Mouse (Mus musculus): ENCODE measurements at regions not wholly inside any gene's neighbourhood (a gene's known extent, or its start where the extent isn't known, plus 50 kb on each side); places are given as distances from the start of the nearest gene placed in this dataset.
A peak's percentile ranks its signal among the peaks of the same experiment; 100 is the strongest.
"Not testable (repeated sequence)": the region's sequence is repeated elsewhere in the genome, so short reads cannot be mapped to it uniquely, and the experiment has no call there.

DNA sequence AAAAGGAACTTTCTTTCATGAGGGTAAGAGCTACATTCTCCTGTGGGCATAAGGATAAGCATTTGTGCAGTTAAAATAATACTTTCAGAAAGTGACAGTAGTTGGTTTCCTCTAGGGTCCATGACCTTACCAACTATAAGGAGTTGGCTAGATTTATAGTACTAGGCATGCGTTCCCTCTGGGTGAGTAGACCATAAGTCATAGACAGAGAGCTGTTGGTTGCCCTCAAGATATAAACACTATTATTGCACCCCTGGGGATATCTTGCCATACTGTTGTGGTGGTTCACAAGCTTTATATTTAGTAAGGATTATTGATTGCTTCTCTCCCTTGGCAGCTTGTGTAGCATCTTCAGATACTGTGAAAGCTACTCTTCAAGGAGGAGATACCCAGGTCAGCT is 223.6 kb downstream of the Cd47 start:
- no peak overlapping the region for H3K4me2 ChIP-seq (replicated peaks)
- no peak overlapping the region for H3K9ac ChIP-seq
- H3K36me3 ChIP-seq = no peaks in the 10 kb centered on the region
- ATAC-seq = no peak
- H3K27ac ChIP-seq = no peak overlapping the region
- no peak overlapping the region for H3K4me3 ChIP-seq (replicated peaks)
- no peaks in the 10 kb centered on the region for H3K27me3 ChIP-seq (replicated peaks)
- no peaks in the 10 kb centered on the region for H3K4me1 ChIP-seq (replicated peaks)
- 91% methylated on average over 1 of the region's 1 CpGs for WGBS
- no peaks in the 10 kb centered on the region for H3K9me3 ChIP-seq

DNA sequence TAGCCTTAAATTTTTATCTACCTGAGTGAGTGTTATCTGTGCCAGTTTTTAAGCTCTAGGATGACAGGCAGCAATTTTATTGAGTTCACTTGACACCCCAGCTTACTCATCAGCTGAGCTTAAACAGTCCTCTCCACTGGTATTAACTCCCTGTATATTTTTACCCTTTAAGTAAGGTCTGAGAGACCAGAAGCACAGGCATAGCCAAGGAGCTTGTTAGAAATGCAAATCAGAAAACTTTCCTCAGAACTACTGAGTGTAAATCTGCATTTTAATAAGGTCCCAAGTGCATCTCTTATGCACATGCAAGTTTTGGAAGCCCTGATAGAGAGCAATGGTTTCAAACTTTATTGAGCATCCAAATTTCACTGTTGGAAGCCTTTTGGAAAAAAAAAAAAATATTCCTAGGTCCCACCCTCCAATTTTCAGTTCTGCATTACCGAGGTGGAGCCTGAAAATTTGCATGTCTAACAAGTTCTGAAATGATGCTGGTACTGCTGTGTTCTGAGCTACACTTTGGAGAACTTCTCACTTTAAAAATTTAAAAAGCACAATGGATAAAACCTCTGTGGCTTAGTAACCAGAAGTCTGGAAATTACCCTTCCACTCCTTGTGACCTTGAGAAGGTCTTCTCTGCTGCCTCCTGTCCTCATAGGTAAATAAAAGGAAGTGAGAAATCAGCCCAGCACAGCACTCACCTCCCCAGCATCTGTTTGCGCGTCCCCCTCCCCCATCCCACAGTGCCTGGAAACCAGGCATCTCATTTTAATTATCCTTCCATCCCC is 226.0 kb downstream of the Cd47 start:
- ATAC-seq = no peak

DNA sequence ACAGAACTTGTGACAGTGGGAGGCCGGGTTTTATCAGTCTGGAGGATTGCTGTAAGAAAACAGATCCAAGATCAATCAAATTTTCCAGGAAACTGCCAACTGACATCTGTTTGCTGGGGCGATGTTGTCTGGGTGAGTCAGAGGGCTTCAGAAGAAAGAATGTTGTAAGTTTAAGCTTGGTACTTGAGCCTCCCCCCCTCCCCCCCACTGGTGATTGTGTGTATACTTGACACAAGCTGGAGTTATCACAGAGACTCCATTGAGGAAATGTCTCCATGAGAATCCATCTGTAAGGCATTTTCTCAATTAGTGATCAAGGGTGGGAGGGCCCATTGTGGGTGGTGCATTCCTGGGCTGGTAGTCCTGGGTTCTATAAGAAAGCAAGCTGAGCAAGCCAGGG is 226.9 kb downstream of the Cd47 start:
- no peaks in the 10 kb centered on the region for H3K9me3 ChIP-seq
- H3K36me3 ChIP-seq = no peaks in the 10 kb centered on the region
- H3K27me3 ChIP-seq (replicated peaks) = no peaks in the 10 kb centered on the region
- H3K4me3 ChIP-seq (replicated peaks) = no peak overlapping the region
- ATAC-seq = no peak
- H3K27ac ChIP-seq = no peak overlapping the region
- WGBS = 17% methylated on average over 2 of the region's 2 CpGs
- no peak overlapping the region for H3K4me2 ChIP-seq (replicated peaks)
- H3K9ac ChIP-seq = no peak overlapping the region
- H3K4me1 ChIP-seq (replicated peaks) = no peaks in the 10 kb centered on the region

More for the DNA sequence above, 226.0 kb downstream of the Cd47 start:
- Histone ChIP-seq H3K27ac (no peak overlapping the region), H3K9me3 (no peaks in the 10 kb centered on the region), H3K4me1 (replicated peaks) (no peaks in the 10 kb centered on the region), H3K36me3 (no peaks in the 10 kb centered on the region), H3K4me3 (replicated peaks) (no peak overlapping the region), H3K9ac (no peak overlapping the region), H3K4me2 (replicated peaks) (no peak overlapping the region), H3K27me3 (replicated peaks) (no peaks in the 10 kb centered on the region)
- 20% methylated on average over 3 of the region's 3 CpGs for WGBS

DNA sequence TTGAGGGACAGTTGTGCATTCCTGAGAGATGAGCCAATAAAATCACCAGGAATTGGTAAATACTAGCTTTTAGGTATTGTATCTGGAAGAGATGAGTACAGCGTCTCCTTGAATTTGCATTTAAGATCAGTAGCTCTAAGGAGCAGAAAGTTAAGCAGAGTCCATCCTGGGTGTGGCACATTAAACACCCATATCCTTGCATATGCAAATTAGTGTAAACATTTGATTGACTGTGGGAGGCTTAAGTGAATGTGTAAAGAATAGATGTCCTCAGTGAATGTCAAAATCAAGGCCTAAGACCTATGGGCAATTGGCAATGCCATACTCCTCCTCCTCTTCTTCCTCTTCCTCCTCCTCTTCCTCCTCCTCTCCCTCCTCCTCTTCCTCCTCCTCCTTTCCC is 229.4 kb downstream of the Cd47 start:
- Histone ChIP-seq H3K4me3 (replicated peaks) (no peak overlapping the region), H3K36me3 (no peaks in the 10 kb centered on the region), H3K27ac (no peak overlapping the region), H3K4me1 (replicated peaks) (no peaks in the 10 kb centered on the region), H3K9me3 (no peaks in the 10 kb centered on the region), H3K4me2 (replicated peaks) (no peak overlapping the region), H3K27me3 (replicated peaks) (no peaks in the 10 kb centered on the region), H3K9ac (no peak overlapping the region)
- 94% methylated on average over 1 of the region's 1 CpGs for WGBS
- no peak for ATAC-seq

GRCm38 (mm10) chr16:50030355-50030754 is 230.0 kb downstream of the Cd47 start:
- H3K4me3 ChIP-seq (replicated peaks); H3K27ac ChIP-seq; H3K27me3 ChIP-seq (replicated peaks); H3K4me1 ChIP-seq (replicated peaks); H3K4me2 ChIP-seq (replicated peaks); H3K36me3 ChIP-seq; H3K9me3 ChIP-seq; H3K9ac ChIP-seq: not testable (repeated sequence)
- peak; percentile 57 for ATAC-seq

- H3K9me3 ChIP-seq = no peaks in the 10 kb centered on the region
- H3K36me3 ChIP-seq = no peaks in the 10 kb centered on the region
- 24% methylated on average over 2 of the region's 2 CpGs for WGBS
- no peak overlapping the region for H3K4me3 ChIP-seq (replicated peaks)
- ATAC-seq = no peak
- H3K27me3 ChIP-seq (replicated peaks) = no peaks in the 10 kb centered on the region
- H3K27ac ChIP-seq = no peak overlapping the region
- H3K4me1 ChIP-seq (replicated peaks) = no peaks in the 10 kb centered on the region
- no peak overlapping the region for H3K4me2 ChIP-seq (replicated peaks)
- no peak overlapping the region for H3K9ac ChIP-seq
Observed at GRCm38 (mm10) chr16:50030905-50031369, 230.6 kb downstream of the Cd47 start.

DNA sequence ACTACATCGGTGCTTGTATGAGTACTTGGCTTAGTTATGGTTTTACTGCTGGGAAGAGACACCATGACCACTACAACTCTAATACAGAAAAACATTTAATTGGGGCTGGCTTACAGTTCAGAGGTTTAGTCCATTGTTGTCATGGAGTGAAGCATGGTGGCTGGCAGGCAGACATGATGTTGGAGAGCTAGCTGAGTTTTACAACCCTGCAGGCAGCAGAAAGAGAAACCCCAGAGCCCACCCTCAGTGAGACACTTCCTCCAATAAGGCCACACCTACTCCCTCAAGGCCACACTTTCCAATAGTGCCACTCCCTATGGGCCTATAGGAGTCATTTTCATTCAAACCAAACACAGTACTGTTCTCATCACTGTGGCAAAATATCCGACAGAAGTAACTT is 232.5 kb downstream of the Cd47 start:
- Histone ChIP-seq H3K4me1 (replicated peaks) (no peaks in the 10 kb centered on the region), H3K27me3 (replicated peaks) (no peaks in the 10 kb centered on the region), H3K9ac (no peak overlapping the region), H3K4me3 (replicated peaks) (no peak overlapping the region), H3K27ac (no peak overlapping the region), H3K36me3 (no peaks in the 10 kb centered on the region), H3K4me2 (replicated peaks) (no peak overlapping the region), H3K9me3 (no peaks in the 10 kb centered on the region)
- WGBS = 75% methylated on average over 2 of the region's 2 CpGs
- ATAC-seq = no peak

DNA sequence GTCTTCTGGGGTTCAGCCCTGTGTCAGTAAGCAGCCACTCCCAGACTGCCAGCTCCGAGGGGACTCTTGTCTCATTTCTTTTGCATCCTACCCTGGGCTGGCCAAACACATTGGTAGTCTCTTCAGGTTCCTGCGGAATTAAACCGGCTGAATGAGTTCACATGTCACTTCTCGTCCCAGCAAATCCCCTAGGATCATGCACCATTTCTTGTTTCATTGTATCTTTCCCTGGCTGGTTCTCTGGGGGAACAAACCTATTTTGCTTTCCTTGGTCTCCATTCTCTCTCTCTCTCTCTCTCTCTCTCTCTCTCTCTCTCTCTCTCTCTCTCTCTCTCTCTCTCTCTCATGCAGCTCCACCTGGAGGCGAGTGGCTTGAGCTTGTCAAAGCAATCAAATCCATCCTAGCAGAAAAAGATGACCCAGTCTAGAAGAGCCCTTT is 236.0 kb downstream of the Cd47 start:
- Histone ChIP-seq H3K27me3 (replicated peaks) (no peaks in the 10 kb centered on the region), H3K4me2 (replicated peaks) (no peak overlapping the region), H3K9me3 (no peaks in the 10 kb centered on the region), H3K4me3 (replicated peaks) (no peak overlapping the region), H3K9ac (no peak overlapping the region), H3K4me1 (replicated peaks) (no peaks in the 10 kb centered on the region), H3K36me3 (no peaks in the 10 kb centered on the region), H3K27ac (no peak overlapping the region)
- WGBS = 41% methylated on average over 5 of the region's 5 CpGs
- no peak for ATAC-seq

GRCm38 (mm10) chr16:50044103-50044502 is 243.8 kb downstream of the Cd47 start:
- no peak overlapping the region for H3K9ac ChIP-seq
- no peak for ATAC-seq
- H3K9me3 ChIP-seq = no peaks in the 10 kb centered on the region
- no peaks in the 10 kb centered on the region for H3K27me3 ChIP-seq (replicated peaks)
- no peaks in the 10 kb centered on the region for H3K4me1 ChIP-seq (replicated peaks)
- H3K4me3 ChIP-seq (replicated peaks) = no peak overlapping the region
- 94% methylated on average over 1 of the region's 1 CpGs for WGBS
- no peaks in the 10 kb centered on the region for H3K36me3 ChIP-seq
- H3K27ac ChIP-seq = no peak overlapping the region
- H3K4me2 ChIP-seq (replicated peaks) = no peak overlapping the region

- Histone ChIP-seq H3K27me3 (replicated peaks) (no peaks in the 10 kb centered on the region), H3K4me1 (replicated peaks) (no peaks in the 10 kb centered on the region), H3K9me3 (no peaks in the 10 kb centered on the region), H3K9ac (no peak overlapping the region), H3K4me2 (replicated peaks) (peak overlapping the region; percentile 72), H3K36me3 (no peaks in the 10 kb centered on the region), H3K27ac (no peak overlapping the region), H3K4me3 (replicated peaks) (peak overlapping the region; percentile 33)
- ATAC-seq = peak; percentile 95
- 13% methylated on average over 32 of the region's 32 CpGs for WGBS
Observed at GRCm38 (mm10) chr16:50045552-50046547, 245.5 kb downstream of the Cd47 start.

- no peak overlapping the region for H3K4me3 ChIP-seq (replicated peaks)
- H3K27ac ChIP-seq = no peak overlapping the region
- H3K9me3 ChIP-seq = no peaks in the 10 kb centered on the region
- no peaks in the 10 kb centered on the region for H3K4me1 ChIP-seq (replicated peaks)
- WGBS = 73% methylated on average over 4 of the region's 4 CpGs
- no peak overlapping the region for H3K9ac ChIP-seq
- no peak for ATAC-seq
- no peak overlapping the region for H3K4me2 ChIP-seq (replicated peaks)
- H3K27me3 ChIP-seq (replicated peaks) = no peaks in the 10 kb centered on the region
- H3K36me3 ChIP-seq = no peaks in the 10 kb centered on the region
Observed at GRCm38 (mm10) chr16:50063540-50063939, 263.2 kb downstream of the Cd47 start.

DNA sequence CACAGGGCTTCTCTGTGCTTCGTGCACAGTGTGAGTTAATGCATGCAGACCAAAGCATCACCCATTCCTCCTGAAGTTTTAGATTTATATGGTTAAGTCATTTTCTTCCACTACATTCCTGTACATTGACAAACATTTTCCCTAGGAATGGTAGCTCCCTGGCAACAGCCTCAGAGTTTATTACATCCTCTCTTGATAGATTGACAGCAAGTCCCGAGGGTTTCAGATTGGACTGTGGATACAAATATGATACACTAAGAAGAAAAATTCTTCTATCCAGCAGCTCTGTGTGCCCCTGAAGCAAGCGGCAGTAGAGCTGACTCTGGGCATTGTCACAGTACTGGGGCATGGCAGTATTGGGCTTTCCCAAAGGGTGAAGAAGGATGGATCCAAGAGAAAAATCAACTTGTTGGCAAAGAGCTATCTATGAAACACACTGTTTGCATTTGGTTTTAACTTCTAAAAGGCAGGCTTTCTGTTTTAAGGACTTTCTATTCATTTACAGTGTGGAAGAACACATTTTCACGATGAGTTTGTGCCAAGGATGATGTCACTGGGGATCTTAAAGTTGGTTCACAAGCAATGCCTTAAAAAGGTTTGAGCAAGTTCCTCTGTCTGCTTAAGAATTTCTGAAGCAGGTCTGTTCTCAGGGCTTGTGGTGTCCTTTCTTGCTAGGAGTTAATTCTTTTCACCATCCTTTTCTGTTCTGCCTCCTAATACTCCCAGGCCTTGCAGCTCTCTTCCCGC is 265.2 kb downstream of the Cd47 start:
- no peaks in the 10 kb centered on the region for H3K36me3 ChIP-seq
- no peaks in the 10 kb centered on the region for H3K9me3 ChIP-seq
- H3K4me2 ChIP-seq (replicated peaks) = no peak overlapping the region
- no peak overlapping the region for H3K4me3 ChIP-seq (replicated peaks)
- no peak for ATAC-seq
- WGBS = 72% methylated on average over 5 of the region's 5 CpGs
- no peaks in the 10 kb centered on the region for H3K27me3 ChIP-seq (replicated peaks)
- H3K9ac ChIP-seq = no peak overlapping the region
- H3K4me1 ChIP-seq (replicated peaks) = no peaks in the 10 kb centered on the region
- H3K27ac ChIP-seq = no peak overlapping the region

Data from intestine, embryonic 15.5 days (tissue).